Mouse (Mus musculus) forebrain, embryonic 14.5 days (tissue): Measurements from ENCODE around the gene Ksr2. TPM values are rescaled to one million over a fixed set of nuclear protein-coding genes. Genes with fewer than 3 reads are reported as not detected.

Source experiments
- ATAC-seq: fragments of 200-750 bp; cut with Nextera tagmentation; 2 replicates; pipeline ENCODE4 v1.8.0; 2017; ENCODE audit warnings: mild to moderate bottlenecking, moderate library complexity
- DNase-seq: peaks from one replicate; pipeline ENCODE4 v3.0.0-alpha.2; 2015; ENCODE audit warnings: low spot score
- H3K27ac ChIP-seq: fragments of 300-500 bp; sonication (generic); 2 replicates; pipeline ENCODE4 v1.5.1; 2014; ENCODE audit warnings: low read depth, mild to moderate bottlenecking, control low read depth, low read length, moderate library complexity
- H3K27me3 ChIP-seq: fragments of 300-500 bp; sonication (generic); replicated peaks from 2 replicates; pipeline ENCODE4 v1.6.1; 2014; ENCODE audit warnings: low read length, control low read depth, mixed read lengths; ENCODE audit not compliant: control insufficient read depth, insufficient read depth
- H3K36me3 ChIP-seq: fragments of 300-500 bp; sonication (generic); 2 replicates; pipeline ENCODE4 v1.6.1; 2014; ENCODE audit warnings: low read length, control low read depth; ENCODE audit not compliant: control insufficient read depth, insufficient read depth
- H3K4me1 ChIP-seq: fragments of 300-500 bp; sonication (generic); 2 replicates; pipeline ENCODE4 v1.6.1; 2014; ENCODE audit warnings: antibody characterized with exemption, low read length, control low read depth; ENCODE audit not compliant: control insufficient read depth, insufficient read depth
- H3K4me2 ChIP-seq: fragments of 300-500 bp; sonication (generic); 2 replicates; pipeline ENCODE4 v1.6.1; 2014; ENCODE audit warnings: mild to moderate bottlenecking, control low read depth, low read length
- H3K4me3 ChIP-seq: fragments of 300-500 bp; sonication (generic); 2 replicates; pipeline ENCODE4 v1.5.1; 2014; ENCODE audit warnings: low read depth, low read length, control low read depth
- H3K9ac ChIP-seq: fragments of 300-500 bp; sonication (generic); 2 replicates; pipeline ENCODE4 v1.6.1; 2014; ENCODE audit warnings: mild to moderate bottlenecking, low read length, control low read depth, moderate library complexity
- H3K9me3 ChIP-seq: fragments of 300-500 bp; sonication (generic); replicated peaks from 2 replicates; pipeline ENCODE4 v1.6.1; 2016; ENCODE audit warnings: low read length, control low read depth, mixed read lengths; ENCODE audit not compliant: control insufficient read depth
- WGBS: fragments of 180-500 bp; shearing (Covaris S2); extraction: QIAGEN DNeasy Blood & Tissue Kit; methylation state at CpG from one replicate; pipeline ENCODE4 v1.1.7; 2014; 5-methylcytosine and 5-hydroxymethylcytosine counted together
- polyA plus RNA-seq: library from polyadenylated mRNA; unstranded; fragments of >200 nt; fragmentation: Nextera tagmentation; extraction: Ambion mirVana; gene quantifications from 2 replicates; pipeline ENCODE4 v1.2.1, GENCODE M21; 2014

The Ksr2 gene
- polyA plus RNA-seq, 1 experiment from 2014 or later, result 1.4 TPM

DNA sequence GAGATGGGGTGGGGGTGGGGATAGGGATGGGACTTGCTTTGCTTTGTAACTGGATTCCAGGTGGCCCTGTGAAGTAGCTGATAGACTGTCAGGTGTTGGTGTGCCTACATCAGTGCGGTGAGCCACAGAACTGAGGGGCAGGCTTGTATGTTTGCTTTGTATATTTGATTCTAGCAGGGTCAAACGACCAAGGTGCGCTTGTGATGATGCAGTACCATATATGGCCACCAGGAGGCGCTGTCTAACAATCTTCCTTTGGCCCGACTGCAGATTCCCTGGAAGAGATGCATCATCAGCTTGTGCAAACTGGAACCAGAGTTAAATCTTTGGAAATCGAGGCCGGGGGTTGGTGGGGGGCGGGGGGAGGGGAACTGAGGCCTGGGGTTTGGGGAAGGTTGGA lies 102.8 kb downstream of the Ksr2 start:
- Histone ChIP-seq H3K27me3 (no peaks in the 10 kb centered on the region), H3K4me2 (no peak overlapping the region), H3K4me1 (no peaks in the 10 kb centered on the region), H3K4me3 (no peak overlapping the region), H3K36me3 (no peaks in the 10 kb centered on the region), H3K9ac (no peak overlapping the region), H3K27ac (no peak overlapping the region), H3K9me3 (no peaks in the 10 kb centered on the region)
- ATAC-seq (0 out of 2 replicates have a peak, but pooled peaks have one; percentile 32), DNase-seq (peak; percentile 77)
- 4% methylated on average over 8 of the region's 8 CpGs for WGBS

DNA sequence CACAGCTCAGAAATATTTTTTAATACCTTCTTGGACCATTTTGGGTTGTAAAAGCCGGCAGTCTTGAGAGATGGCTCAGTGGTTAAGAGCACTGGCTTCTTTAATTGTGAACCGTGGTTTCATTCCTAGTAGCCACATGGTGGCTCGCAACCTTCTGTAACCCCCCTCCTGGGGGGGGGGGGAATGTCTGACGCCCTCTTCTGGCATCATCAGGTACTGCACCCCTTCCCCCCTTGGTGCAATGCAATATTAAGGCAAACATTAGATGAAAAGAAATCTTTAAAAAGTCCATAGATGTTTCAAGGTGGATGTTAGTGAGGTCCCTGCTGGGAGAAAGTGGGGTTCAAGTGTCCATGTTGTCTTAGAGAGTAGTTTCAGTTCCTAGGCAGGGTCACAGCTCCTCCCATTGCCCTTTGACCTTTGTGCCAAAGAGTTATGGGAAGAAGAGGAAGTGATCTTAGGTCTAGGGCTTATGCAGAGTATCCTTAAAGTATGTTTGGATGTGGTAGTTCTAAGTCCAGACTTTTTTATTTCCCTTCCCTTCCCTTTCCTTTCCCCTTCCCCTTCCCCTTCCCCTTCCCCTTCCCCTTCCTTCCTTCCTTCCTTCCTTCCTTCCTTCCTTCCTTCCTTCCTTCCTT lies 106.2 kb downstream of the Ksr2 start:
- Histone ChIP-seq H3K36me3 (no peaks in the 10 kb centered on the region), H3K4me2 (no peak overlapping the region), H3K4me1 (no peaks in the 10 kb centered on the region), H3K27ac (no peak overlapping the region), H3K9ac (no peak overlapping the region), H3K4me3 (no peak overlapping the region), H3K9me3 (no peaks in the 10 kb centered on the region), H3K27me3 (no peaks in the 10 kb centered on the region)
- DNase-seq, result no peak
- ATAC-seq, result no peak
- 40% methylated on average over 4 of the region's 4 CpGs for WGBS

DNA sequence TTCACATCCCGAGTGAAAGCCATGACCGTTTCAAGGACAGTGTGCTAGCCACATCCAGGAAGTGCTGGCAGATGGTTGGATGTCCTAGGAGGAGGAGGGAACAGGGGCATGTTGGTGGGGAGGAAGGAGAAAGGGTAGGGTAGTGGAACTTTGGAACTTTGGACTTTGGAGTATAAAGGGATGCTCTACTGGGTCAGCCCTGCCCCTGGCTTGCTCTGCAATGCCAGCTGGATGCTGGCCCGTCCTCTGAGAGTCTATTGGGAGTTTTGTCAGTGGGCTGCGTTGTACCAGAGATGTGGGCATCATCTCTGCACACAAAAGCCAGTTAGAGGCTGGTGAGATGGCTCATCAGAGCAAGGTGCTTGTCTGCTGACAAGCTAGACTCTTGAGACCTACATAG lies 107.4 kb downstream of the Ksr2 start:
- no peak overlapping the region for H3K27ac ChIP-seq
- no peak overlapping the region for H3K9ac ChIP-seq
- 87% methylated on average over 4 of the region's 4 CpGs for WGBS
- H3K4me2 ChIP-seq, result no peak overlapping the region
- H3K4me3 ChIP-seq, result no peak overlapping the region
- no peaks in the 10 kb centered on the region for H3K36me3 ChIP-seq
- DNase-seq (no peak), ATAC-seq (no peak)
- no peaks in the 10 kb centered on the region for H3K9me3 ChIP-seq
- H3K27me3 ChIP-seq, result no peaks in the 10 kb centered on the region
- H3K4me1 ChIP-seq, result no peaks in the 10 kb centered on the region

DNA sequence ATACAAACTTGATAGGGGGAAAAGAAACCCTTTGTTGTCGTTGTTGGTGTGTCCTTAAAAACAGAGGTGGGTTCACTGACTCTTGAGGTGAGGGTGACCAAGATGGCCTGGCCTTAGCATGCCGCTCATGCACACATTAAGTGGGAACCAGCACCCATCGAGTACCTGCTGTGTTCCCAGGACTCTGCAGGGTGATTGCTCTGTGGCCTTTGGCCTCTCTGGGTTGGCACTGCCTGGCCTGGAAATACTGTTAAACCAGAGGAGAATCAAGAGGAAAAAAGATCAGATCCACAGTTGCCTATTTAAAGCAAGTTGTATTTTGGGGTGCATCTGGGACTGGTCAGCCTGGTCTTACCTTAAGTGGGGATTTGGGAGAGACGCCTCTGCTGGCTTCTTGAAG lies 107.9 kb downstream of the Ksr2 start:
- no peak overlapping the region for H3K27ac ChIP-seq
- ATAC-seq, result no peak
- 90% methylated on average over 4 of the region's 4 CpGs for WGBS
- no peaks in the 10 kb centered on the region for H3K36me3 ChIP-seq
- no peak overlapping the region for H3K4me2 ChIP-seq
- no peaks in the 10 kb centered on the region for H3K27me3 ChIP-seq
- H3K9ac ChIP-seq, result no peak overlapping the region
- DNase-seq, result no peak
- H3K4me1 ChIP-seq, result no peaks in the 10 kb centered on the region
- H3K9me3 ChIP-seq, result no peaks in the 10 kb centered on the region
- H3K4me3 ChIP-seq, result no peak overlapping the region

DNA sequence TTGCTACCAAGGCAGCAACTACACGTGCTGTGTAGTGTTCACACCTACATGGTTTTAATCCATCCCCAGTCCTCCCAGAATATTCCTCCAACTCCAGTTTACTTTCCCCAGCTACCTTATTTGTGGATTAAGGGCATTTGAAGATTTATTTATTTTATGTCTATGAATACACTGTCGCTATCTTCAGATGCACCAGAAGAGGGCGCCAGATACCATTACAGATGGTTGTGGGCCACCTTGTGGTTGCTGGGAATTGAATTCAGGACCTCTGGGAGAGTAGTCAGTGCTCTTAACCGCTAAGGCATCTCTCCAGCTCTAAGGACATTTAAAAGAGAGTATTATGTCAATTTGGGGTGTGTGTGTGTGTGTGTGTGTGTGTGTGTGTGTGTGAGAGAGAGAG lies 108.7 kb downstream of the Ksr2 start:
- no peak overlapping the region for H3K27ac ChIP-seq
- no peaks in the 10 kb centered on the region for H3K27me3 ChIP-seq
- DNase-seq, result no peak
- H3K4me3 ChIP-seq, result no peak overlapping the region
- H3K4me2 ChIP-seq, result no peak overlapping the region
- no peak overlapping the region for H3K9ac ChIP-seq
- no peak for ATAC-seq
- no peaks in the 10 kb centered on the region for H3K9me3 ChIP-seq
- H3K4me1 ChIP-seq, result no peaks in the 10 kb centered on the region
- no peaks in the 10 kb centered on the region for H3K36me3 ChIP-seq
- 68% methylated on average over 4 of the region's 4 CpGs for WGBS

DNA sequence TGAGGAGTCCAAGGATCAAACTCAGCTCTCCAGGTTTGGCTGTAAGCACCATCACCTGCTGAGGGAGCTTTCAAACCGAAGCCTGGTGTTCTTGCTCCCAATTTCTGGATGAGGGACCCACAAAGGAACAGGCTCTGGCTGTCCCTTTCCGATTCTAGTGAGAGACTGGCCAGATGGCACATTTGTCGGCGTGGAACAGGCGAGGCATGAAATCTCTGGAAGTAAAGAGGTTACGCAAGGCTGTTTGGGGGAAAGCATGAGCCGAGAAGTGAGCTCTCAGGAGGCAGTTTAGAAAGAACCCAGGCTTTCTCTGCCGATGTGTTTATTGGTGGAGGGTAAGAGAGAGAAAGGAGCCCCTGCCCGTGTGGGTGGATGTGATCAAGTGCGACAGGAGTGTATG lies 109.2 kb downstream of the Ksr2 start:
- H3K9me3 ChIP-seq, result no peaks in the 10 kb centered on the region
- no peak overlapping the region for H3K4me3 ChIP-seq
- H3K4me1 ChIP-seq, result no peaks in the 10 kb centered on the region
- no peaks in the 10 kb centered on the region for H3K27me3 ChIP-seq
- H3K9ac ChIP-seq, result no peak overlapping the region
- no peak overlapping the region for H3K4me2 ChIP-seq
- peak; percentile 48; the same call in 1 of the 2 replicates for ATAC-seq
- H3K36me3 ChIP-seq, result no peaks in the 10 kb centered on the region
- 62% methylated on average over 10 of the region's 10 CpGs for WGBS
- DNase-seq, result peak; percentile 64
- H3K27ac ChIP-seq, result no peak overlapping the region

DNA sequence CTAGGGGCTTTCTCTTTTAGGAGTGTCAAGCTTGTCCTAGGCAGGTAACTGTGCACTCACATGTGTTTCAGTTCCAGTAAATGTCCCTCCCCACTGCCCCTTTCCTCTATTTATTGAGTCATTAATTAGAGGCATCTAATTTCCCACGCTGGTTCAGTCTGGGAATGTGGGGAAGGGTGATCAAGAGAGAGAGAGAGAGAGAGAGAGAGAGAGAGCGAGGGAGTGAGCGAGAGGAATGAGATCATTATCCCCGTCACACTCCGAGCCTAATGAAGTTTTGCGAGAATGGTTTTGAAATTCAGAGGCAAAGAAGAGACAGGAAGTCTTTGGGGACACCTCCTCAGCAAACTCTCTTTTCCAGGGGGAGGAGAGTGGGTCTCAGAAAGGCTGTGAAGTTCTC lies 117.2 kb downstream of the Ksr2 start:
- Histone ChIP-seq H3K4me2 (no peak overlapping the region), H3K27me3 (no peaks in the 10 kb centered on the region), H3K9ac (no peak overlapping the region), H3K4me1 (peaks cover 4% of the 10 kb centered on the region; the same call in 1 of the 2 replicates), H3K9me3 (no peaks in the 10 kb centered on the region), H3K4me3 (no peak overlapping the region), H3K36me3 (no peaks in the 10 kb centered on the region), H3K27ac (no peak overlapping the region)
- DNase-seq (peak; percentile 39), ATAC-seq (no peak)
- 24% methylated on average over 6 of the region's 6 CpGs for WGBS

DNA sequence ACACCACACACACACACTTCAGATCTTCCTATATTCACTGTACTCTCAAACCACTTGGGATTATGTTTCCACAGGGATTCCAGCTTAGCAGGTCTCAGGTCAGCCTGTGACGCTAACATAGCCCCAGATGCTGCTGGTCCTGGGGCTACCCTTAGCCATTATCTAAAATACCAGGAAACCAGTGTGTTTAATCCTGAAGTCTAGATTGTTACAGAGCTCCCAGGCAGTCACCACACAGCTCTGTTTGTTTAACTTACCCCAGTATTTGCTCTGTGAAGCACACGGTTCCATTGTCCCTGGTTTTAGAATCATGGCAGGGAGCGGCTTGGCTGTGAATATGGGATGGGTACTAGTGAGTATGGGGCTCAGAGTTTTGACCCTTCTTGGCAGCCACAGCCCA lies 125.4 kb downstream of the Ksr2 start:
- DNase-seq (no peak), ATAC-seq (no peak)
- Histone ChIP-seq H3K9ac (no peak overlapping the region), H3K9me3 (no peaks in the 10 kb centered on the region), H3K27ac (no peak overlapping the region), H3K4me3 (no peak overlapping the region), H3K27me3 (no peaks in the 10 kb centered on the region), H3K4me2 (no peak overlapping the region), H3K4me1 (peaks cover under 1% of the 10 kb centered on the region; the same call in 1 of the 2 replicates), H3K36me3 (no peaks in the 10 kb centered on the region)
- 82% methylated on average over 3 of the region's 3 CpGs for WGBS

DNA sequence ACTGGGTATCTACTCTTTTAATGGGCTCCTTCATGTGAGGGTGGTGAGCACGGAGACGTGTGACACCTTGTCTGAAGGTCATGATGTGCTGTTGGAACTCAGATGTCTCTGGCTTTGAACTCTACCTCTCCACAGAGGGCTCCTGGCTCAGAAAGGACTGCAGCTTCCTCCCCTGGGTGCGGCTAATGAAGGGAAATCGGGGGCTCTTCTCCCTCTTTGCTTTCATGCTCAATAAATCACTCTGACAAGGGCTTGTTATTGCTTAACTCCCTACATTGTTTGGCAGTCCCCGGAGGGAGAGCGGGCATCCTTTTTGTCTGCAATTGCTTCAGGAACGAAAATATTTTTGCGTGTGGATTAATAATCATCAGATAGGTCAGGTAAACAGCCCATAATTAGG lies 127.9 kb downstream of the Ksr2 start:
- Histone ChIP-seq H3K4me1 (no peaks in the 10 kb centered on the region), H3K36me3 (no peaks in the 10 kb centered on the region), H3K27me3 (no peaks in the 10 kb centered on the region), H3K9me3 (no peaks in the 10 kb centered on the region), H3K27ac (no peak overlapping the region), H3K4me2 (no peak overlapping the region), H3K4me3 (no peak overlapping the region), H3K9ac (no peak overlapping the region)
- DNase-seq (no peak), ATAC-seq (no peak)
- 66% methylated on average over 8 of the region's 8 CpGs for WGBS
